Mouse (Mus musculus): ENCODE results near the gene Enpp1.

DNA sequence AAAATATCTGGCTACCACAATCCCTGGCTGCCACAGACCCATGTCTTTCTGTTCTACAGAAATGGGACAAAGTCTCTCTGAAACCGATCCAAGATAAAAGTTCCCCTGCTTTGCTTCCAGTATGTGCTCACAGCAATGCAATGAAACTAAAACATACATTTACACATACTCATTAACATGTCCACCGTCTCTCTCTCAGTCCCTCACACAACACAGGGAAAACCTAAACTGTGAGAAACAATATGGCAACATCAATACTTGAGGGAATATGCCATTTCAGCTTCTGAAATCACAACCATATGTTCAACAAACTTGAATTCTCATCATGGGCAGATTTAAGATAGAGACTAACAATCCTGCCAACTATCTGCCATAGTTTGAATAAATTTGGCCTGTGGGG, 13.2 kb upstream of the Enpp1 start:
- TF ChIP-seq CTCF (IDR thresholded peaks at IDR 0.05; ENCODE audit: control insufficient read depth, insufficient read depth, insufficient replicate concordance, low read depth, low read length) = no peak
- no peak for TF ChIP-seq POLR2A (IDR thresholded peaks at IDR 0.05; ENCODE audit: control insufficient read depth, low read depth, low read length)
